Mouse (Mus musculus): ENCODE data around the gene Irf2.

DNA sequence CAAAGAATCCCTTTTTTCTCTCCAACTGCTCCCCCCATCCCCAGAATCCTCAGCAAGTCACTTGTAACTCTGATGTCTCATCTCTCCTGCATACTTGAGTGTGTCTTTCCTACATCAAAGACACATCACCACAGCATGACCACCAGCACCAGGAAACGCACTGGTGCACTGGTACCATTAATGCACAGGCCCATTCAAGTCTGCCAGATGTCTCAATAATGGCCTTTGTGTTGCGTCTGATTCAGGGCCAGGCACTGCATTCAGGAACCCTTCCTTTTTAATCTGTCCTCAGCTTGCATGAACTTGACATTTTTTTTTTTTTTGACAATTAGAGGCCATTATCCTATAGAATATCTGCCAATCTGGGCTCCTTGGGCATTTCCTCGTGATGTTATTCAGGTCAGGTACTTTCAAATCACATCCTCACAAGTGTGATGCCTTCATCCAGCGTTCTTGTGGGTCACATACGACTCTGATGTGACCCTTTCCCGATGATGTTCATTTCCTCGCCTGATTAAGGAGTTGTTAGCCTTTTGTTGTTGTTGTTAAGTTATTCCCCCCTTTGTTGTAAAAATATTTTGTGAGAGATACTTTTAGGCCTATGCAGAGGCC, 31.5 kb downstream of the Irf2 start:
- TF ChIP-seq ZC3H11A (IDR thresholded peaks at IDR 0.05; ENCODE audit: borderline replicate concordance, low read depth, low read length) (no peak), ZNF384 (IDR thresholded peaks at IDR 0.05; ENCODE audit: low read depth, low read length) (no peak)
